Mouse (Mus musculus): ENCODE data around the gene Spint2. TPM values are rescaled to one million over a fixed set of nuclear protein-coding genes. Genes with fewer than 3 reads are reported as not detected.

The Spint2 gene
- polyA plus RNA-seq, 1 experiment, result 0.10 TPM

DNA sequence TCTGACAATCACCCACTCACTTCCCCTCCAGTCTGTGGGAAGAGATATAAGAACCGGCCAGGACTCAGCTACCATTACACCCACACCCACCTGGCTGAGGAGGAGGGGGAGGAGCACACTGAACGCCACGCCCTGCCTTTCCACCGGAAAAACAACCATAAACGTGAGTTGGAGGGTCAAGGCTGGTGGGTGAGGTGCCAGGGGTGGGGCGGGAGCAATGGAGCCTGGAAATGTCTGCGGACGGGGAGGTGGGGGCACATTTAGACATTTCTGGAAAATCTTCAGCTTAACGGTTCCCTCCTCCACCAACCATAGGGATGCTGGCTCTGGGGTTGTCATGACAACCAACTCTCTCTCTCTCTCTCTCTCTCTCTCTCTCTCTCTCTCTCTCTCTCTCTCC, 31.3 kb upstream of the Spint2 start:
- Histone ChIP-seq H3K27me3 (ENCODE audit: control insufficient read depth, insufficient read depth, insufficient read length) (no peaks in the 10 kb centered on the region), H3ac (ENCODE audit: control insufficient read depth, insufficient read length) (no peak overlapping the region), H3K4me3 (no peak overlapping the region), H3K4me2 (ENCODE audit: low read depth) (no peak overlapping the region), H3K79me2 (ENCODE audit: control insufficient read depth, insufficient read depth) (no peaks in the 10 kb centered on the region), H3K36me3 (ENCODE audit: control insufficient read depth, insufficient read depth) (no peaks in the 10 kb centered on the region)
- TF ChIP-seq POLR2A (IDR thresholded peaks at IDR 0.05; ENCODE audit: insufficient read length, low read depth) (no peak), MYOD1 (IDR thresholded peaks at IDR 0.05; ENCODE audit: control insufficient read depth in 1 of 3, insufficient read length in 2 of 3, low read depth in 2 of 3) (no peak), MYOG (IDR thresholded peaks at IDR 0.05; ENCODE audit: control insufficient read depth in 1 of 3, insufficient read depth in 1 of 3, insufficient read length in 2 of 3, low read depth in 2 of 3) (no peak), CEBPB (IDR thresholded peaks at IDR 0.05; ENCODE audit: insufficient read depth, poor library complexity, severe bottlenecking) (no peak), POLR2AphosphoS2 (IDR thresholded peaks at IDR 0.05; ENCODE audit: insufficient read length, low read depth) (no peak), SRF (IDR thresholded peaks at IDR 0.05; ENCODE audit: control insufficient read depth, insufficient read length, low read depth) (no peak), MAX (IDR thresholded peaks at IDR 0.05; ENCODE audit: low read depth) (no peak), USF1 (IDR thresholded peaks at IDR 0.05; ENCODE audit: low read depth) (no peak), TCF12 (IDR thresholded peaks at IDR 0.05; ENCODE audit: insufficient read depth, poor library complexity, severe bottlenecking) (no peak), TCF3 (IDR thresholded peaks at IDR 0.05; ENCODE audit: insufficient read length, low read depth) (no peak), E2F4 (IDR thresholded peaks at IDR 0.05; ENCODE audit: insufficient read depth) (no peak)

DNA sequence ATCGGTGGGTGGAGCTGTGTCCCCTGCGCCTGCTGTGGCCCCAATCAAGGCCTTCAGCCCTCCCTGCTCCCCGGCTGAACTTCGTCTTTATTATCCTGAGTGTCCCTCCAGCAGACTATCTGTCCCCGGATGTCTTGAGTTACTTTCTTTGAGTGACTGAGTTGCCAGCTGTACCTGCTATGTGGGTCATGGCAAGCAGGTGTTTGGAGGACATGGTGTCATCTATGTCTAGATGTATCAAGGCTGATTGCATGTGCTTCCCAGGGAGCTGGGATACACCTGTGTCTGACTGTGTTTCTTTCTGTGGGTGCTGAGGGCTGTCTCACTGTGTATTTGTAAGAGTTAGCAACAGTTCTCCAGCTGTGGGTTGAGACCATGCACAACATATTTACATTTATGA, 28.0 kb upstream of the Spint2 start:
- H3ac ChIP-seq (ENCODE audit: control insufficient read depth, insufficient read length), result no peak overlapping the region
- TF ChIP-seq MYOG (IDR thresholded peaks at IDR 0.05; ENCODE audit: control insufficient read depth in 1 of 3, insufficient read depth in 1 of 3, insufficient read length in 2 of 3, low read depth in 2 of 3) (no peak), TCF3 (IDR thresholded peaks at IDR 0.05; ENCODE audit: insufficient read length, low read depth) (no peak), USF1 (IDR thresholded peaks at IDR 0.05; ENCODE audit: low read depth) (no peak), POLR2A (IDR thresholded peaks at IDR 0.05; ENCODE audit: insufficient read length, low read depth) (no peak), MYOD1 (IDR thresholded peaks at IDR 0.05; ENCODE audit: control insufficient read depth in 1 of 3, insufficient read length in 2 of 3, low read depth in 2 of 3) (no peak), MAX (IDR thresholded peaks at IDR 0.05; ENCODE audit: low read depth) (no peak), REST (IDR thresholded peaks at IDR 0.05; ENCODE audit: insufficient read depth, insufficient read length) (no peak), E2F4 (IDR thresholded peaks at IDR 0.05; ENCODE audit: insufficient read depth) (no peak), POLR2AphosphoS2 (IDR thresholded peaks at IDR 0.05; ENCODE audit: insufficient read length, low read depth) (no peak), CEBPB (IDR thresholded peaks at IDR 0.05; ENCODE audit: insufficient read depth, poor library complexity, severe bottlenecking) (no peak), TCF12 (IDR thresholded peaks at IDR 0.05; ENCODE audit: insufficient read depth, poor library complexity, severe bottlenecking) (no peak), SRF (IDR thresholded peaks at IDR 0.05; ENCODE audit: control insufficient read depth, insufficient read length, low read depth) (no peak)
- no peaks in the 10 kb centered on the region for H3K27me3 ChIP-seq (ENCODE audit: control insufficient read depth, insufficient read depth, insufficient read length)
- H3K4me2 ChIP-seq (ENCODE audit: low read depth), result peak overlapping the region; percentile 78
- no peaks in the 10 kb centered on the region for H3K36me3 ChIP-seq (ENCODE audit: control insufficient read depth, insufficient read depth)
- H3K79me2 ChIP-seq (ENCODE audit: control insufficient read depth, insufficient read depth), result no peaks in the 10 kb centered on the region
- no peak overlapping the region for H3K4me3 ChIP-seq

DNA sequence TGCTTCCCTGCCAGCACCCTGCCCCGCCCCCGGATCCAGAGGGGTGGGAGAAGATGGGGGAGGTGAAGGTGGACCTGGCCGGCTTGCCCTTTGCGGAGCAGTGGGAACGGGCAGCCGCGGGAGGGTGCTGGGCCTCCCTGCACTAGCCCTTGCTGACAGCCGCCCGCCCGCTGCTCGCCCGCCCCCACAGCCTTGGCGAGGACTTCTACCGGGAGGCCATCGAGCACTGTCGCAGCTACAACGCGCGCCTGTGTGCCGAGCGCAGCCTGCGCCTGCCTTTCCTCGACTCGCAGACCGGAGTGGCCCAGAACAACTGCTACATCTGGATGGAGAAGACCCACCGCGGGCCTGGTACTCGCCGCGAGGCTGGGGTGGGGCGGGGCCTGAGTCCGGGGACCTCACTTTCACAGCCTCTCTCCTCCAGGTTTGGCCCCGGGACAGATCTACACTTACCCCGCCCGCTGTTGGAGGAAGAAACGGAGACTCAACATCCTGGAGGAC, 27.6 kb upstream of the Spint2 start:
- Histone ChIP-seq H3K79me2 (ENCODE audit: control insufficient read depth, insufficient read depth) (no peaks in the 10 kb centered on the region), H3K36me3 (ENCODE audit: control insufficient read depth, insufficient read depth) (no peaks in the 10 kb centered on the region), H3ac (ENCODE audit: control insufficient read depth, insufficient read length) (no peak overlapping the region), H3K4me3 (no peak overlapping the region), H3K27me3 (ENCODE audit: control insufficient read depth, insufficient read depth, insufficient read length) (no peaks in the 10 kb centered on the region), H3K4me2 (ENCODE audit: low read depth) (peak overlapping the region; percentile 78)
- TF ChIP-seq CEBPB (IDR thresholded peaks at IDR 0.05; ENCODE audit: insufficient read depth, poor library complexity, severe bottlenecking) (no peak), MAX (IDR thresholded peaks at IDR 0.05; ENCODE audit: low read depth) (no peak), USF1 (IDR thresholded peaks at IDR 0.05; ENCODE audit: low read depth) (no peak), REST (IDR thresholded peaks at IDR 0.05; ENCODE audit: insufficient read depth, insufficient read length) (no peak), MYOD1 (IDR thresholded peaks at IDR 0.05; ENCODE audit: control insufficient read depth in 1 of 3, insufficient read length in 2 of 3, low read depth in 2 of 3) (peak in 1 of 3 experiments; percentile 25), POLR2AphosphoS2 (IDR thresholded peaks at IDR 0.05; ENCODE audit: insufficient read length, low read depth) (no peak)

DNA sequence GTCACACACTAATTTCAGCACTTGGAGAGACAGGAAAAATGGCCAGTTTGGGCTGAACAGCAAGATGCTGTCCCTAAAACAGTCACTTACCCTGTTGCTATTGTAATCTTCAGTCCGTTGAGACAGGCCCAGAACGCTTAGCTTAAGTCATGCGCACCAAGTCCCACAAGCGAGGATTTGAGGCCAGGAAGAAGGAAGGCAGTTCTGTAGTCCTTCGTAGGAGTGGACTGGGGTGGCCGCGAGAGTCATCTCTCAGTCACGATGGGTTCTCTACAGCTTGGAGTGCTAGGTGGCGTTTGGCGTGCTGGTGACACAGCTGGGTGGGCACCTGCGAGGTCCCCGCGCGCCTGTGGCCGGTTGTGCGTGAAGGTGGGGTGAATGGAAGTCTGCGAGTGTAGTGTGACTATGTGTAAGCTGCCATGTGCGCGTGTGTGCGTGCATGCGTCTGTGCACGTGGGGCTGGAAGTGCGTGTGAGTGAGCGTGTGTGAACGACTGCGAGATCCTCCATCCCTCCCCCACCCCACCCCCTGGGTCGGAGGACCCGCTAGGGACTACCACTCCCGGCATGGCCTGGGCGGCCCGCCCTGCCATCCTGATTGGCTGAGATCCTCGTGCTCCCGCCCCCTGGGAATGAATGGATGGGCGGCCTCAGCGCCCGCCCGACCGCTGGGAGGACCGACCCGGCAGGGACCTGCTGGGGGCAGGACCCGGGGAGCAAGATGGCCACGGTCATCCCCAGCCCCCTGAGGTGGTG, 25.8 kb upstream of the Spint2 start:
- TF ChIP-seq E2F4 (IDR thresholded peaks at IDR 0.05; ENCODE audit: insufficient read depth) (no peak), POLR2AphosphoS2 (IDR thresholded peaks at IDR 0.05; ENCODE audit: insufficient read length, low read depth) (no peak), POLR2A (IDR thresholded peaks at IDR 0.05; ENCODE audit: insufficient read length, low read depth) (peak; percentile 14), MYOG (IDR thresholded peaks at IDR 0.05; ENCODE audit: control insufficient read depth in 1 of 3, insufficient read depth in 1 of 3, insufficient read length in 2 of 3, low read depth in 2 of 3) (peak in 1 of 3 experiments; percentile 8), TCF3 (IDR thresholded peaks at IDR 0.05; ENCODE audit: insufficient read length, low read depth) (no peak), TCF12 (IDR thresholded peaks at IDR 0.05; ENCODE audit: insufficient read depth, poor library complexity, severe bottlenecking) (no peak), MYOD1 (IDR thresholded peaks at IDR 0.05; ENCODE audit: control insufficient read depth in 1 of 3, insufficient read length in 2 of 3, low read depth in 2 of 3) (peak in 1 of 3 experiments; percentile 9)
- no peaks in the 10 kb centered on the region for H3K79me2 ChIP-seq (ENCODE audit: control insufficient read depth, insufficient read depth)
- peak overlapping the region; percentile 17 for H3K4me3 ChIP-seq
- H3K36me3 ChIP-seq (ENCODE audit: control insufficient read depth, insufficient read depth), result no peaks in the 10 kb centered on the region
- peak overlapping the region; percentile 46 for H3ac ChIP-seq (ENCODE audit: control insufficient read depth, insufficient read length)
- H3K27me3 ChIP-seq (ENCODE audit: control insufficient read depth, insufficient read depth, insufficient read length), result no peaks in the 10 kb centered on the region
- H3K4me2 ChIP-seq (ENCODE audit: low read depth), result peak overlapping the region; percentile 81
